Mouse (Mus musculus) neural tube, embryonic 12.5 days (tissue): ENCODE data around the gene 4930507D05Rik. TPM values are rescaled to one million over a fixed set of nuclear protein-coding genes. Genes with fewer than 3 reads are reported as not detected.
"Not testable (repeated sequence)": the region's sequence is repeated elsewhere in the genome, so short reads cannot be mapped to it uniquely, and the experiment has no call there.

Experiments used
- ATAC-seq: fragments of 200-750 bp; cut with Nextera tagmentation; 2 replicates; pipeline ENCODE4 v1.8.0; 2017; ENCODE audit warnings: low read depth, mild to moderate bottlenecking, moderate TSS enrichment, moderate library complexity; ENCODE audit not compliant: low FRiP score
- H3K27ac ChIP-seq: fragments of 300-500 bp; sonication (generic); 2 replicates; pipeline ENCODE4 v1.5.1; 2016
- H3K27me3 ChIP-seq: fragments of 300-500 bp; sonication (generic); replicated peaks from 2 replicates; pipeline ENCODE4 v1.6.1; 2016; ENCODE audit warnings: mild to moderate bottlenecking
- H3K36me3 ChIP-seq: fragments of 300-500 bp; sonication (generic); 2 replicates; pipeline ENCODE4 v1.6.1; 2016; ENCODE audit warnings: mild to moderate bottlenecking
- H3K4me1 ChIP-seq: fragments of 300-500 bp; sonication (generic); 2 replicates; pipeline ENCODE4 v1.6.1; 2016
- H3K4me2 ChIP-seq: fragments of 300-500 bp; sonication (generic); replicated peaks from 2 replicates; pipeline ENCODE4 v1.6.1; 2016; ENCODE audit warnings: mild to moderate bottlenecking
- H3K4me3 ChIP-seq: fragments of 300-500 bp; sonication (generic); 2 replicates; pipeline ENCODE4 v1.5.1; 2016
- H3K9ac ChIP-seq: fragments of 300-500 bp; sonication (generic); 2 replicates; pipeline ENCODE4 v1.6.1; 2016; ENCODE audit warnings: mild to moderate bottlenecking
- H3K9me3 ChIP-seq: fragments of 300-500 bp; sonication (generic); 2 replicates; pipeline ENCODE4 v1.6.1; 2016; ENCODE audit warnings: mild to moderate bottlenecking
- WGBS: fragments of 180-500 bp; shearing (Covaris S2); methylation state at CpG from one replicate; pipeline ENCODE4 v1.1.7; 2016; 5-methylcytosine and 5-hydroxymethylcytosine counted together
- polyA plus RNA-seq: library from polyadenylated mRNA; unstranded; fragments of >200 nt; fragmentation: Nextera tagmentation; extraction: Ambion mirVana; gene quantifications from 2 replicates; pipeline ENCODE4 v1.2.1, GENCODE M21; 2016

The 4930507D05Rik gene
- polyA plus RNA-seq, 1 experiment from 2014 or later, result 0.81 TPM

- Histone ChIP-seq H3K4me1 (no peaks in the 10 kb centered on the region), H3K4me2 (no peak within 1 kb of the TSS), H3K27me3 (no peaks in the 10 kb centered on the region), H3K9ac (no peak within 1 kb of the TSS), H3K9me3 (no peaks in the 10 kb centered on the region), H3K27ac (no peak within 1 kb of the TSS), H3K4me3 (no peak within 1 kb of the TSS), H3K36me3 (no peaks in the 10 kb centered on the region)
- no peak for ATAC-seq
- 40% methylated on average over 15 of the region's 15 CpGs for WGBS
Observed at GRCm38 (mm10) chr10:62422255-62422654, 27.0 kb upstream of the 4930507D05Rik start, which contains the start of gene Hkdc1. Hkdc1 (minus strand) TSS chr10:62422491.

GRCm38 (mm10) chr10:62425081-62425871 is 24.0 kb upstream of the 4930507D05Rik start:
- Histone ChIP-seq H3K9me3 (no peaks in the 10 kb centered on the region), H3K4me1 (no peaks in the 10 kb centered on the region), H3K4me3 (no peak overlapping the region), H3K9ac (no peak overlapping the region), H3K4me2 (no peak overlapping the region), H3K27ac (no peak overlapping the region), H3K36me3 (peaks cover 28% of the 10 kb centered on the region), H3K27me3 (no peaks in the 10 kb centered on the region)
- 54% methylated on average over 9 of the region's 9 CpGs for WGBS
- no peak for ATAC-seq

- WGBS, result 94% methylated on average over 5 of the region's 5 CpGs
- Histone ChIP-seq H3K36me3 (peaks cover 78% of the 10 kb centered on the region), H3K9ac (no peak overlapping the region), H3K4me1 (no peaks in the 10 kb centered on the region), H3K27me3 (no peaks in the 10 kb centered on the region), H3K9me3 (no peaks in the 10 kb centered on the region), H3K4me2 (no peak overlapping the region), H3K4me3 (no peak overlapping the region), H3K27ac (no peak overlapping the region)
- no peak for ATAC-seq
Observed at GRCm38 (mm10) chr10:62430427-62430826, 18.9 kb upstream of the 4930507D05Rik start.

GRCm38 (mm10) chr10:62450280-62450640 is 971 bp downstream of the 4930507D05Rik start:
- H3K36me3 ChIP-seq, result peaks cover 24% of the 10 kb centered on the region
- peak overlapping the region; percentile 96 for H3K4me3 ChIP-seq
- peak overlapping the region; percentile 92 for H3K9ac ChIP-seq
- no peaks in the 10 kb centered on the region for H3K9me3 ChIP-seq
- H3K4me1 ChIP-seq, result peaks cover 13% of the 10 kb centered on the region; the same call in 1 of the 2 replicates
- no peaks in the 10 kb centered on the region for H3K27me3 ChIP-seq
- peak overlapping the region; percentile 73 for H3K4me2 ChIP-seq
- no peak; the same call in 1 of the 2 replicates for ATAC-seq
- H3K27ac ChIP-seq, result no peak overlapping the region
- 40% methylated on average over 18 of the region's 18 CpGs for WGBS

- 70% methylated on average over 11 of the region's 11 CpGs for WGBS
- not testable (repeated sequence) for H3K4me3 ChIP-seq, H3K9ac ChIP-seq, H3K27me3 ChIP-seq, H3K9me3 ChIP-seq, H3K4me2 ChIP-seq, ATAC-seq, H3K27ac ChIP-seq
- Histone ChIP-seq H3K36me3 (peaks cover 17% of the 10 kb centered on the region), H3K4me1 (peaks cover 13% of the 10 kb centered on the region; the same call in 1 of the 2 replicates)
Observed at GRCm38 (mm10) chr10:62452001-62452400, 2.7 kb downstream of the 4930507D05Rik start.

- H3K27me3 ChIP-seq, result no peaks in the 10 kb centered on the region
- no peak overlapping the region for H3K4me3 ChIP-seq
- no peak overlapping the region for H3K9ac ChIP-seq
- peaks cover 36% of the 10 kb centered on the region for H3K36me3 ChIP-seq
- no peaks in the 10 kb centered on the region for H3K4me1 ChIP-seq
- no peak for ATAC-seq
- no peak overlapping the region for H3K27ac ChIP-seq
- no peak overlapping the region for H3K4me2 ChIP-seq
- no peaks in the 10 kb centered on the region for H3K9me3 ChIP-seq
Observed at GRCm38 (mm10) chr10:62461321-62461720, 12.0 kb downstream of the 4930507D05Rik start.

GRCm38 (mm10) chr10:62469736-62470135 is 20.4 kb downstream of the 4930507D05Rik start:
- H3K27me3 ChIP-seq, result no peaks in the 10 kb centered on the region
- H3K9me3 ChIP-seq, result no peaks in the 10 kb centered on the region
- 95% methylated on average over 4 of the region's 4 CpGs for WGBS
- no peak for ATAC-seq
- no peak overlapping the region for H3K4me3 ChIP-seq
- no peak overlapping the region for H3K4me2 ChIP-seq
- H3K27ac ChIP-seq, result no peak overlapping the region
- H3K36me3 ChIP-seq, result peaks cover 13% of the 10 kb centered on the region; the same call in 1 of the 2 replicates
- H3K9ac ChIP-seq, result no peak overlapping the region
- H3K4me1 ChIP-seq, result no peaks in the 10 kb centered on the region

- ATAC-seq, result no peak
- Histone ChIP-seq H3K4me2 (no peak overlapping the region), H3K27ac (no peak overlapping the region), H3K36me3 (peaks cover 10% of the 10 kb centered on the region; the same call in 1 of the 2 replicates), H3K4me1 (no peaks in the 10 kb centered on the region), H3K9me3 (no peaks in the 10 kb centered on the region), H3K4me3 (no peak overlapping the region), H3K27me3 (no peaks in the 10 kb centered on the region), H3K9ac (no peak overlapping the region)
- WGBS, result 61% methylated on average over 5 of the region's 5 CpGs
Observed at GRCm38 (mm10) chr10:62471105-62471504, 21.8 kb downstream of the 4930507D05Rik start.

- Histone ChIP-seq H3K4me1 (no peaks in the 10 kb centered on the region), H3K4me3 (no peak overlapping the region), H3K27ac (no peak overlapping the region), H3K9me3 (no peaks in the 10 kb centered on the region), H3K27me3 (no peaks in the 10 kb centered on the region), H3K4me2 (no peak overlapping the region), H3K9ac (no peak overlapping the region), H3K36me3 (peaks cover 3% of the 10 kb centered on the region; the same call in 1 of the 2 replicates)
- no peak for ATAC-seq
- 91% methylated on average over 10 of the region's 10 CpGs for WGBS
Observed at GRCm38 (mm10) chr10:62474944-62475343, 25.7 kb downstream of the 4930507D05Rik start.

GRCm38 (mm10) chr10:62476980-62477379 is 27.7 kb downstream of the 4930507D05Rik start:
- Histone ChIP-seq H3K9me3 (no peaks in the 10 kb centered on the region), H3K4me1 (no peaks in the 10 kb centered on the region; the same call in 1 of the 2 replicates), H3K27ac (no peak overlapping the region), H3K9ac (no peak overlapping the region), H3K4me2 (no peak overlapping the region), H3K27me3 (no peaks in the 10 kb centered on the region), H3K36me3 (peaks cover 3% of the 10 kb centered on the region; the same call in 1 of the 2 replicates), H3K4me3 (no peak overlapping the region)
- 75% methylated on average over 2 of the region's 2 CpGs for WGBS
- ATAC-seq, result no peak

GRCm38 (mm10) chr10:62481108-62481852 is 32.0 kb downstream of the 4930507D05Rik start:
- H3K27ac ChIP-seq, result no peak overlapping the region
- no peak overlapping the region for H3K9ac ChIP-seq
- H3K9me3 ChIP-seq, result no peaks in the 10 kb centered on the region
- no peak overlapping the region for H3K4me3 ChIP-seq
- WGBS, result 64% methylated on average over 7 of the region's 7 CpGs
- no peak overlapping the region for H3K4me2 ChIP-seq
- peaks cover 3% of the 10 kb centered on the region; the same call in 1 of the 2 replicates for H3K36me3 ChIP-seq
- no peak for ATAC-seq
- H3K27me3 ChIP-seq, result no peaks in the 10 kb centered on the region
- H3K4me1 ChIP-seq, result peaks cover 3% of the 10 kb centered on the region; the same call in 1 of the 2 replicates

GRCm38 (mm10) chr10:62485878-62486582 is 36.7 kb downstream of the 4930507D05Rik start:
- under 1% methylated on average over 48 of the region's 48 CpGs for WGBS

More at GRCm38 (mm10) chr10:62485878-62486582, 36.7 kb downstream of the 4930507D05Rik start:
- H3K4me3 ChIP-seq, result peak overlapping the region; percentile 68
- H3K27ac ChIP-seq, result peak overlapping the region; percentile 22
- H3K36me3 ChIP-seq, result no peaks in the 10 kb centered on the region
- peak overlapping the region; percentile 81 for H3K9ac ChIP-seq
- H3K4me2 ChIP-seq, result peak overlapping the region; percentile 67
- no peaks in the 10 kb centered on the region for H3K9me3 ChIP-seq
- peaks cover 3% of the 10 kb centered on the region; the same call in 1 of the 2 replicates for H3K4me1 ChIP-seq
- peak; percentile 82 for ATAC-seq
- H3K27me3 ChIP-seq, result no peaks in the 10 kb centered on the region
